Mouse (Mus musculus): ENCODE results near the gene Pmepa1. TPM values are rescaled to one million over a fixed set of nuclear protein-coding genes. Genes with fewer than 3 reads are reported as not detected.

Pmepa1 gene
- polyA plus RNA-seq, 1 experiment from 2014 or later, result 7.2 TPM

GRCm38 (mm10) chr2:173217246-173217645 is 59.1 kb downstream of the Pmepa1 start:
- H3K4me3 ChIP-seq (replicated peaks; ENCODE audit: low read length), result no peak overlapping the region
- H3K4me1 ChIP-seq (ENCODE audit: control insufficient read depth, insufficient read depth, low read length), result peaks cover 4% of the 10 kb centered on the region; the same call in 1 of the 2 replicates
- no peak overlapping the region for H3K27ac ChIP-seq (ENCODE audit: low read length)
- ATAC-seq (ENCODE audit: insufficient read depth, low FRiP score), result no peak
- WGBS, result 72% methylated on average over 3 of the region's 3 CpGs
- 0 out of 2 replicates have a peak, but pooled peaks cover 4% of the 10 kb centered on the region for H3K9me3 ChIP-seq (replicated peaks; ENCODE audit: control insufficient read depth, low read length)
- H3K9ac ChIP-seq (ENCODE audit: low read length), result no peak overlapping the region
- no peak overlapping the region for H3K4me2 ChIP-seq (ENCODE audit: low read depth, low read length)
- no peaks in the 10 kb centered on the region for H3K36me3 ChIP-seq (ENCODE audit: control insufficient read depth, insufficient read depth, low read length)
- H3K27me3 ChIP-seq (ENCODE audit: control insufficient read depth, insufficient read depth, low read length), result no peaks in the 10 kb centered on the region

DNA sequence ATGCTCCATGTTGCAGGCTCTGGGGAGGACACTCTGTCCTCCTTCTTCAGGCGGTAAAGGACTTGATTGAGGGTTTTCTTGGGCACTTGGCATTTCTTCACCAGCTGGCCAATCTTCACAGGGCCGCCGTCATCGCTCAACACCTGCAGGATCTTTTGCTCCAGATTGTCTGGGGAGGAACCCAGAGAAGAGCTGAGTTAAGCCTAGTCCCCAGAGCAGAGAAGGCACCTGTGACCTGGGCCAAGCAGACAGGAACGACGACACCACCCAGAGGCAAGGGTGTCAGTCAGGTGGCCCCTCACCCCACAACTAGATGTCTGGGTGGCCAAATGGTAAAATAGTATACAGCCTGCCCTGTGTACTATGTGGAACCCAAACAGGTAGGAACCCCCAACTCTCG is 59.5 kb downstream of the Pmepa1 start:
- Histone ChIP-seq H3K4me3 (replicated peaks; ENCODE audit: low read length) (no peak overlapping the region), H3K4me2 (ENCODE audit: low read depth, low read length) (no peak overlapping the region), H3K9ac (ENCODE audit: low read length) (no peak overlapping the region), H3K36me3 (ENCODE audit: control insufficient read depth, insufficient read depth, low read length) (no peaks in the 10 kb centered on the region), H3K4me1 (ENCODE audit: control insufficient read depth, insufficient read depth, low read length) (peaks cover 4% of the 10 kb centered on the region; the same call in 1 of the 2 replicates), H3K27ac (ENCODE audit: low read length) (no peak overlapping the region), H3K9me3 (replicated peaks; ENCODE audit: control insufficient read depth, low read length) (0 out of 2 replicates have a peak, but pooled peaks cover 4% of the 10 kb centered on the region), H3K27me3 (ENCODE audit: control insufficient read depth, insufficient read depth, low read length) (no peaks in the 10 kb centered on the region)
- ATAC-seq (ENCODE audit: insufficient read depth, low FRiP score), result no peak
- WGBS, result 83% methylated on average over 7 of the region's 7 CpGs

- 64% methylated on average over 4 of the region's 4 CpGs for WGBS
- H3K27me3 ChIP-seq (ENCODE audit: control insufficient read depth, insufficient read depth, low read length), result no peaks in the 10 kb centered on the region
- H3K9me3 ChIP-seq (replicated peaks; ENCODE audit: control insufficient read depth, low read length), result 0 out of 2 replicates have a peak, but pooled peaks cover 4% of the 10 kb centered on the region
- H3K27ac ChIP-seq (ENCODE audit: low read length), result no peak overlapping the region
- H3K9ac ChIP-seq (ENCODE audit: low read length), result no peak overlapping the region
- ATAC-seq (ENCODE audit: insufficient read depth, low FRiP score), result no peak
- H3K4me3 ChIP-seq (replicated peaks; ENCODE audit: low read length), result no peak overlapping the region
- H3K4me1 ChIP-seq (ENCODE audit: control insufficient read depth, insufficient read depth, low read length), result no peaks in the 10 kb centered on the region
- H3K36me3 ChIP-seq (ENCODE audit: control insufficient read depth, insufficient read depth, low read length), result no peaks in the 10 kb centered on the region
- H3K4me2 ChIP-seq (ENCODE audit: low read depth, low read length), result no peak overlapping the region
Measured at GRCm38 (mm10) chr2:173212227-173212626, 64.1 kb downstream of the Pmepa1 start.

- Histone ChIP-seq H3K9me3 (replicated peaks; ENCODE audit: control insufficient read depth, low read length) (0 out of 2 replicates have a peak, but pooled peaks cover under 1% of the 10 kb centered on the region), H3K27me3 (ENCODE audit: control insufficient read depth, insufficient read depth, low read length) (no peaks in the 10 kb centered on the region), H3K9ac (ENCODE audit: low read length) (no peak overlapping the region), H3K4me1 (ENCODE audit: control insufficient read depth, insufficient read depth, low read length) (no peaks in the 10 kb centered on the region), H3K36me3 (ENCODE audit: control insufficient read depth, insufficient read depth, low read length) (no peaks in the 10 kb centered on the region), H3K4me3 (replicated peaks; ENCODE audit: low read length) (no peak overlapping the region), H3K4me2 (ENCODE audit: low read depth, low read length) (no peak overlapping the region), H3K27ac (ENCODE audit: low read length) (no peak overlapping the region)
- WGBS, result 93% methylated on average over 7 of the region's 7 CpGs
- no peak for ATAC-seq (ENCODE audit: insufficient read depth, low FRiP score)
Measured at GRCm38 (mm10) chr2:173209091-173209815, 67.1 kb downstream of the Pmepa1 start.

GRCm38 (mm10) chr2:173207051-173207450 is 69.3 kb downstream of the Pmepa1 start:
- Histone ChIP-seq H3K4me1 (ENCODE audit: control insufficient read depth, insufficient read depth, low read length) (no peaks in the 10 kb centered on the region), H3K27me3 (ENCODE audit: control insufficient read depth, insufficient read depth, low read length) (no peaks in the 10 kb centered on the region), H3K4me2 (ENCODE audit: low read depth, low read length) (no peak overlapping the region), H3K9me3 (replicated peaks; ENCODE audit: control insufficient read depth, low read length) (no peaks in the 10 kb centered on the region), H3K36me3 (ENCODE audit: control insufficient read depth, insufficient read depth, low read length) (no peaks in the 10 kb centered on the region), H3K9ac (ENCODE audit: low read length) (no peak overlapping the region), H3K4me3 (replicated peaks; ENCODE audit: low read length) (no peak overlapping the region), H3K27ac (ENCODE audit: low read length) (no peak overlapping the region)
- ATAC-seq (ENCODE audit: insufficient read depth, low FRiP score), result no peak
- WGBS, result 94% methylated on average over 3 of the region's 3 CpGs

GRCm38 (mm10) chr2:173205563-173206099 is 70.7 kb downstream of the Pmepa1 start:
- no peak overlapping the region for H3K9ac ChIP-seq (ENCODE audit: low read length)
- H3K27me3 ChIP-seq (ENCODE audit: control insufficient read depth, insufficient read depth, low read length), result no peaks in the 10 kb centered on the region
- H3K4me3 ChIP-seq (replicated peaks; ENCODE audit: low read length), result no peak overlapping the region
- 94% methylated on average over 14 of the region's 14 CpGs for WGBS
- H3K36me3 ChIP-seq (ENCODE audit: control insufficient read depth, insufficient read depth, low read length), result no peaks in the 10 kb centered on the region
- no peak overlapping the region for H3K27ac ChIP-seq (ENCODE audit: low read length)
- ATAC-seq (ENCODE audit: insufficient read depth, low FRiP score), result no peak
- H3K4me1 ChIP-seq (ENCODE audit: control insufficient read depth, insufficient read depth, low read length), result no peaks in the 10 kb centered on the region
- H3K9me3 ChIP-seq (replicated peaks; ENCODE audit: control insufficient read depth, low read length), result no peaks in the 10 kb centered on the region
- no peak overlapping the region for H3K4me2 ChIP-seq (ENCODE audit: low read depth, low read length)

DNA sequence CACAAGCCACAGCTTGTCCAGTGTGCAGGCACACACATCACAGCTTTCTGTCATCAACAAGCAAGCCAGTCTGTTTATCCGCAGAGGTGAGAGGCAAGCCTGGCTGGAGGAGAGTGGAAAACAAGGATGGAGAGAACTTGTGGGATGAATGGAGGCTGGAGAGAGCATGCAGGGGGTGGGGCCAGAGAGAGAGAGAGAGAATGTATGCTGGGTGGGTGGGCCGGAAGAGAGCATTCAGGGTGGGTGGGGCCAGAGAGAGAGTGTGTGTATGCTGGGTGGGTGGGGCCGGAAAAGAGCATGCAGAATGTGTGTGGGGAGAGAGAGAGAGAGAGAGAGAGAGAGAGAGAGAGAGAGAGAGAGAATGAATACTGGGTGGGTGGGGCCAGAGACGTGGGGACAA is 71.7 kb downstream of the Pmepa1 start:
- Histone ChIP-seq H3K36me3 (ENCODE audit: control insufficient read depth, insufficient read depth, low read length) (no peaks in the 10 kb centered on the region), H3K4me2 (ENCODE audit: low read depth, low read length) (no peak overlapping the region), H3K4me3 (replicated peaks; ENCODE audit: low read length) (no peak overlapping the region), H3K9me3 (replicated peaks; ENCODE audit: control insufficient read depth, low read length) (no peaks in the 10 kb centered on the region), H3K27ac (ENCODE audit: low read length) (no peak overlapping the region), H3K4me1 (ENCODE audit: control insufficient read depth, insufficient read depth, low read length) (no peaks in the 10 kb centered on the region), H3K27me3 (ENCODE audit: control insufficient read depth, insufficient read depth, low read length) (no peaks in the 10 kb centered on the region), H3K9ac (ENCODE audit: low read length) (no peak overlapping the region)
- no peak for ATAC-seq (ENCODE audit: insufficient read depth, low FRiP score)
- 37% methylated on average over 4 of the region's 4 CpGs for WGBS

GRCm38 (mm10) chr2:173203726-173204125 is 72.6 kb downstream of the Pmepa1 start:
- Histone ChIP-seq H3K4me3 (replicated peaks; ENCODE audit: low read length) (no peak overlapping the region), H3K27me3 (ENCODE audit: control insufficient read depth, insufficient read depth, low read length) (no peaks in the 10 kb centered on the region), H3K36me3 (ENCODE audit: control insufficient read depth, insufficient read depth, low read length) (no peaks in the 10 kb centered on the region), H3K27ac (ENCODE audit: low read length) (no peak overlapping the region), H3K4me2 (ENCODE audit: low read depth, low read length) (no peak overlapping the region), H3K9ac (ENCODE audit: low read length) (no peak overlapping the region), H3K9me3 (replicated peaks; ENCODE audit: control insufficient read depth, low read length) (no peaks in the 10 kb centered on the region), H3K4me1 (ENCODE audit: control insufficient read depth, insufficient read depth, low read length) (no peaks in the 10 kb centered on the region)
- ATAC-seq (ENCODE audit: insufficient read depth, low FRiP score), result no peak
- 93% methylated on average over 3 of the region's 3 CpGs for WGBS

DNA sequence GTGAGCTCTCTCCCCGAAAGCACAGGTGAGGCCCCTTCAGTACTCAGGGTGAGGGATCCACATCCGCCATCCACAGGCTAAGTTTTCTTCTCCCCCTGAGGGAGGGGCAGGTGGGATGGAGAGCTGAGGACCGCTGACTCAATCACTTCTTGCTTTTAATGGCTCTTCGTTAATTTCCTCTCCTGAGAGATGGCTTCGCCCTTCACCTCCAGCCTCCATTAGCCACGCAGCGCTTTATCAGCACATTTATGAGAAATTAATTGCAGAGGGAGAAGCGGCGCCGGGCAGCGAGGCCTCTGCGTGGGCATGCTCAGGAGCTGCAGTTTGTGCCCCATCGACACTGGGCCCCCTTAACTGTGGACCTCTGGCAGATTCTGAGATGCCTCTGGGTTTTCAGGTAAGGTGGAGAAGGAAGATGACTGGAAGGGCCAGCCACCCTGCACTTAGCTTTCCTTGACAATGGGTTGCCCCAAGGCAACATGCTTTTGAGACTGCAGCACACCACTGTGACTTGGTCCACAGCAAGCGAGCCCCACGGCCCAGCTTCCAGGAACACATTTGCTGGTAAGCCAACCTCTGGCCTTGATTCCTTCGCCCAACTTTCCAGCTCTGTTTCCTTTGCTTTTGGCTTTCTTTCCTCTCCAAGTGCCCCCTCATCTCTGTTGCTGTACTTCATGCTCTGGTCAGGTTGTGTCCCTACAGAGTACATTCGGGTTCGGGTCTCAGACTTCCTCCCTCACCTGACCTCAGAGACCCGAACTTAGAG is 73.2 kb downstream of the Pmepa1 start:
- Histone ChIP-seq H3K9ac (ENCODE audit: low read length) (no peak overlapping the region), H3K4me1 (ENCODE audit: control insufficient read depth, insufficient read depth, low read length) (no peaks in the 10 kb centered on the region), H3K36me3 (ENCODE audit: control insufficient read depth, insufficient read depth, low read length) (no peaks in the 10 kb centered on the region), H3K4me3 (replicated peaks; ENCODE audit: low read length) (no peak overlapping the region), H3K4me2 (ENCODE audit: low read depth, low read length) (no peak overlapping the region), H3K27me3 (ENCODE audit: control insufficient read depth, insufficient read depth, low read length) (no peaks in the 10 kb centered on the region), H3K27ac (ENCODE audit: low read length) (no peak overlapping the region), H3K9me3 (replicated peaks; ENCODE audit: control insufficient read depth, low read length) (no peaks in the 10 kb centered on the region)
- no peak for ATAC-seq (ENCODE audit: insufficient read depth, low FRiP score)
- 86% methylated on average over 19 of the region's 19 CpGs for WGBS
